Mouse (Mus musculus): ENCODE measurements around the gene Hif1an. TPM values are rescaled to one million over a fixed set of nuclear protein-coding genes. Genes with fewer than 3 reads are reported as not detected.

Gene Hif1an
- 12.8 and 13.5 TPM in 2 replicates for polyA plus RNA-seq (2012; ENCODE audit: insufficient read depth, insufficient read length, missing spikeins)

- Histone ChIP-seq H3K4me3 (ENCODE audit: insufficient read depth, low read length) (peak within 1 kb of the TSS; percentile 76), H3K4me1 (ENCODE audit: control insufficient read depth, insufficient read depth, low read length) (peaks cover 7% of the 10 kb centered on the region), H3K27ac (ENCODE audit: insufficient read depth, low read depth, low read length) (peak within 1 kb of the TSS; percentile 53)
- TF ChIP-seq CTCF (IDR thresholded peaks at IDR 0.05; ENCODE audit: low read depth, low read length), result peak; percentile 59
- 0 out of 2 replicates have a peak, but pooled peaks have one; percentile 48 for TF ChIP-seq POLR2A (IDR thresholded peaks at IDR 0.05; ENCODE audit: borderline replicate concordance, low read depth, low read length)
Observed at GRCm38 (mm10) chr19:44562652-44563206, at the start of gene Hif1an. Gene Hif1an, plus strand, starts transcription at chr19:44562850.

GRCm38 (mm10) chr19:44513054-44513833 is 49.4 kb upstream of the Hif1an start:
- H3K4me3 ChIP-seq (ENCODE audit: insufficient read depth, low read length), result no peak overlapping the region
- no peak overlapping the region for H3K27ac ChIP-seq (ENCODE audit: insufficient read depth, low read depth, low read length)
- TF ChIP-seq CTCF (IDR thresholded peaks at IDR 0.05; ENCODE audit: low read depth, low read length) (no peak), POLR2A (IDR thresholded peaks at IDR 0.05; ENCODE audit: borderline replicate concordance, low read depth, low read length) (no peak)

GRCm38 (mm10) chr19:44513921-44514482 is 48.6 kb upstream of the Hif1an start:
- Histone ChIP-seq H3K4me3 (ENCODE audit: insufficient read depth, low read length) (no peak overlapping the region), H3K27ac (ENCODE audit: insufficient read depth, low read depth, low read length) (no peak overlapping the region), H3K4me1 (ENCODE audit: control insufficient read depth, insufficient read depth, low read length) (no peaks in the 10 kb centered on the region)
- TF ChIP-seq POLR2A (IDR thresholded peaks at IDR 0.05; ENCODE audit: borderline replicate concordance, low read depth, low read length), result no peak
- no peak for TF ChIP-seq CTCF (IDR thresholded peaks at IDR 0.05; ENCODE audit: low read depth, low read length)

More at GRCm38 (mm10) chr19:44513054-44513833, 49.4 kb upstream of the Hif1an start:
- H3K4me1 ChIP-seq (ENCODE audit: control insufficient read depth, insufficient read depth, low read length), result no peaks in the 10 kb centered on the region

- no peak for TF ChIP-seq POLR2A (IDR thresholded peaks at IDR 0.05; ENCODE audit: borderline replicate concordance, low read depth, low read length)
- TF ChIP-seq CTCF (IDR thresholded peaks at IDR 0.05; ENCODE audit: low read depth, low read length), result no peak
- H3K27ac ChIP-seq (ENCODE audit: insufficient read depth, low read depth, low read length), result no peak overlapping the region
- no peak overlapping the region for H3K4me3 ChIP-seq (ENCODE audit: insufficient read depth, low read length)
- H3K4me1 ChIP-seq (ENCODE audit: control insufficient read depth, insufficient read depth, low read length), result no peaks in the 10 kb centered on the region
Observed at GRCm38 (mm10) chr19:44514521-44515451, 47.9 kb upstream of the Hif1an start.

GRCm38 (mm10) chr19:44515769-44516168 is 46.9 kb upstream of the Hif1an start:
- Histone ChIP-seq H3K4me3 (ENCODE audit: insufficient read depth, low read length) (no peak overlapping the region), H3K4me1 (ENCODE audit: control insufficient read depth, insufficient read depth, low read length) (no peaks in the 10 kb centered on the region), H3K27ac (ENCODE audit: insufficient read depth, low read depth, low read length) (no peak overlapping the region)
- no peak for TF ChIP-seq CTCF (IDR thresholded peaks at IDR 0.05; ENCODE audit: low read depth, low read length)

GRCm38 (mm10) chr19:44517996-44518768 is 44.5 kb upstream of the Hif1an start:
- H3K27ac ChIP-seq (ENCODE audit: insufficient read depth, low read depth, low read length), result no peak overlapping the region
- TF ChIP-seq CTCF (IDR thresholded peaks at IDR 0.05; ENCODE audit: low read depth, low read length) (no peak), POLR2A (IDR thresholded peaks at IDR 0.05; ENCODE audit: borderline replicate concordance, low read depth, low read length) (no peak)
- no peak overlapping the region for H3K4me3 ChIP-seq (ENCODE audit: insufficient read depth, low read length)
- no peaks in the 10 kb centered on the region for H3K4me1 ChIP-seq (ENCODE audit: control insufficient read depth, insufficient read depth, low read length)

- no peak for TF ChIP-seq CTCF (IDR thresholded peaks at IDR 0.05; ENCODE audit: low read depth, low read length)
- TF ChIP-seq POLR2A (IDR thresholded peaks at IDR 0.05; ENCODE audit: borderline replicate concordance, low read depth, low read length), result no peak
- no peak overlapping the region for H3K27ac ChIP-seq (ENCODE audit: insufficient read depth, low read depth, low read length)
- no peak overlapping the region for H3K4me3 ChIP-seq (ENCODE audit: insufficient read depth, low read length)
- no peaks in the 10 kb centered on the region for H3K4me1 ChIP-seq (ENCODE audit: control insufficient read depth, insufficient read depth, low read length)
Observed at GRCm38 (mm10) chr19:44519152-44519551, 43.5 kb upstream of the Hif1an start.

GRCm38 (mm10) chr19:44525551-44526205 is 37.0 kb upstream of the Hif1an start:
- H3K4me3 ChIP-seq (ENCODE audit: insufficient read depth, low read length), result no peak overlapping the region
- H3K4me1 ChIP-seq (ENCODE audit: control insufficient read depth, insufficient read depth, low read length), result no peaks in the 10 kb centered on the region
- no peak overlapping the region for H3K27ac ChIP-seq (ENCODE audit: insufficient read depth, low read depth, low read length)
- TF ChIP-seq CTCF (IDR thresholded peaks at IDR 0.05; ENCODE audit: low read depth, low read length) (no peak), POLR2A (IDR thresholded peaks at IDR 0.05; ENCODE audit: borderline replicate concordance, low read depth, low read length) (no peak)
